Mouse (Mus musculus) layer of hippocampus, postnatal 25 days (tissue): ENCODE data around the gene Gucy1b1. TPM values are rescaled to one million over a fixed set of nuclear protein-coding genes. Genes with fewer than 3 reads are reported as not detected.

Source experiments
- DNase-seq, 2 experiments: peaks; one replicate each; pipeline ENCODE4 v3.0.0; 2022; ENCODE audit warnings: mixed read lengths in 2 of 2, low spot score in 1 of 2; ENCODE audit errors: extremely low spot score in 1 of 2
- total RNA-seq, 2 experiments: library from RNA; stranded (reverse); gene quantifications; 2 replicates each; pipeline ENCODE4 v1.2.3; 2021

The Gucy1b1 gene
- total RNA-seq: 100 to 1,000 TPM; 108 to 116 TPM

GRCm38 (mm10) chr3:82074201-82074851 is at the start of gene Gucy1b1:
TSS of gene Gucy1b1 (minus strand) at chr3:82074689.
- DNase-seq: peak; percentile 69 to 74

GRCm38 (mm10) chr3:82118916-82119315 is 44.4 kb upstream of the Gucy1b1 start:
- DNase-seq: no peak

GRCm38 (mm10) chr3:82112439-82112838 is 38.0 kb upstream of the Gucy1b1 start:
- no peak for DNase-seq

GRCm38 (mm10) chr3:82111986-82112385 is 37.5 kb upstream of the Gucy1b1 start:
- DNase-seq: no peak

- DNase-seq: no peak
Observed at GRCm38 (mm10) chr3:82108951-82109350, 34.5 kb upstream of the Gucy1b1 start.

- DNase-seq: no peak
Observed at GRCm38 (mm10) chr3:82104229-82104628, 29.7 kb upstream of the Gucy1b1 start.

- DNase-seq: no peak
Observed at GRCm38 (mm10) chr3:82099127-82099526, 24.6 kb upstream of the Gucy1b1 start.

GRCm38 (mm10) chr3:82096801-82097200 is 22.3 kb upstream of the Gucy1b1 start:
- DNase-seq: no peak

- peak; percentile 65 to 69 for DNase-seq
Observed at GRCm38 (mm10) chr3:82073741-82074181, 728 bp downstream of the Gucy1b1 start.

- no peak for DNase-seq
Observed at GRCm38 (mm10) chr3:82067830-82068229, 6.7 kb downstream of the Gucy1b1 start.

GRCm38 (mm10) chr3:82061402-82062180 is 12.9 kb downstream of the Gucy1b1 start:
- no peak for DNase-seq

GRCm38 (mm10) chr3:82057201-82057600 is 17.3 kb downstream of the Gucy1b1 start:
- no peak for DNase-seq

- DNase-seq: no peak
Observed at GRCm38 (mm10) chr3:82054283-82054974, 20.1 kb downstream of the Gucy1b1 start.

- no peak for DNase-seq
Observed at GRCm38 (mm10) chr3:82052029-82052428, 22.5 kb downstream of the Gucy1b1 start.

- DNase-seq: no peak
Observed at GRCm38 (mm10) chr3:82051468-82051867, 23.0 kb downstream of the Gucy1b1 start.

GRCm38 (mm10) chr3:82048681-82049080 is 25.8 kb downstream of the Gucy1b1 start:
- DNase-seq: no peak

GRCm38 (mm10) chr3:82048078-82048477 is 26.4 kb downstream of the Gucy1b1 start:
- no peak for DNase-seq

- DNase-seq: peak in 1 of 2 experiments; percentile 66
Observed at GRCm38 (mm10) chr3:82047100-82047753, 27.3 kb downstream of the Gucy1b1 start.

- no peak for DNase-seq
Observed at GRCm38 (mm10) chr3:82046087-82046486, 28.4 kb downstream of the Gucy1b1 start.

- no peak for DNase-seq
Observed at GRCm38 (mm10) chr3:82044902-82045301, 29.6 kb downstream of the Gucy1b1 start.

GRCm38 (mm10) chr3:82043676-82044075 is 30.8 kb downstream of the Gucy1b1 start:
- no peak for DNase-seq
